Mouse (Mus musculus) cerebellum, postnatal 25 days (tissue): Measurements from ENCODE around the gene Gramd1b.

Source experiments
- DNase-seq, 2 experiments: peaks; one replicate each; pipeline ENCODE4 v3.0.0; 2021; ENCODE audit warnings: mixed read lengths in 2 of 2

The Gramd1b gene

GRCm38 (mm10) chr9:40396171-40396570 lies 135.0 kb downstream of the Gramd1b start:
- no peak for DNase-seq

DNA sequence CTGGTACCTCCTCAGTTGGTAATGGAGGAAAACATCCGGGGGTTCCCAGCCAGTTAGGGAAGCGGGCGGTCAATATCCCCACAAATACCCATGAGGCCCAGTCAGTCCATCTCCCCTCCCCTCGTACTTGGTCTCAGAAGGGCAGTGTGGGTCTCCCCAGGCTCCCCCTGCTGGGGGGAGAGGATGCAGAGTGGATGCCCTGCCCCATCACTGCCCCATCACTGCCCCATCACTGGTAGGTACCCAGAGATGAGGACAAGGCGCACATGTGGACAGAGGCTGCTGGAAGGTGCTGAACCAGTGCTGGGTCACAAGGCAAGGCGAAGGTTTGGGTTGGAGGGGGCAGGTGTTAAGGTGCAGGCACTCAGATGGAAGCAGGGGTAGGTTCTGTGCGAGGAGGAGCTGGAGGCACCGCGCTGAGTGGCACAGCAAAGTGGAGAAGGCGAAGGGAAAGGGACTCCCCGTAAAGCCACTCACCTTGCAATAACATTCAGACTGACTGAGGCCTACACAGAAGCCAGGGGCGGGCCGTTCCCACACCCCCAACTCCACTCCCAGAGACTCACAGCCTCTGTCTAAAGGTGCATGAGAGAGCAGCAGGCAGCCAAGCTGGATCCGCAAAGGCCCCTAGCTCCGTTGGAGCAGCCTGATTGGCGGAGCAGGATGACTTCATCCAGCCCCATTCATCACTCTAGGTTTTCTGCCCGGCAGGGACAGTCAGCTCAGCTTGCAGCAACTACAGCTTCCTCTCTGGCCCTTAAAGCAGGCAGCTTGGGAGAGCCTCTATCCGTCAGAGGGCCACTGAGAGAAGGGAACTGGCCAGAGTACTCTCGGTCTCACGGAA lies 139.1 kb downstream of the Gramd1b start:
- peak; percentile 84 to 85 for DNase-seq

DNA sequence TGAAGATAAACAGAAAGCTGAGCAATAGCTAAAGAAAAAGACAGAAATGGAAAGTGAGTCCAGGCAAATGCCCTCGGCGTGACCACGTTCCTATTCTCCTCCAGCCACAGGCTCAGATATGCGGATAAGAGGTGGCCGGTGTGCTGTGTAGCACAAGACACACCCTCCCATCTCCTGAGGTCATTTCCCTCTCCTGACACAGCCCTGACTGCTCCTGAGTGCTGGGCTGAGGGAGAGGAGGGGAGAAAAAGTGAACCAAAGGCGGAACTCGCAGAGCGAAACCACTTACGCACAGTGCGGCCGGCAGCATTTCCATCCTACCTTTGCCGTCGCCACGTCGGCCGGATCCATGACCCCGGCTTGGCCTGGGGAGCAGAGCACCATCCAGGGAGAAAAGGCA lies 139.8 kb downstream of the Gramd1b start:
- peak in 1 of 2 experiments; percentile 42 for DNase-seq

GRCm38 (mm10) chr9:40390904-40391303 lies 140.3 kb downstream of the Gramd1b start:
- peak; percentile 72 to 78 for DNase-seq

DNA sequence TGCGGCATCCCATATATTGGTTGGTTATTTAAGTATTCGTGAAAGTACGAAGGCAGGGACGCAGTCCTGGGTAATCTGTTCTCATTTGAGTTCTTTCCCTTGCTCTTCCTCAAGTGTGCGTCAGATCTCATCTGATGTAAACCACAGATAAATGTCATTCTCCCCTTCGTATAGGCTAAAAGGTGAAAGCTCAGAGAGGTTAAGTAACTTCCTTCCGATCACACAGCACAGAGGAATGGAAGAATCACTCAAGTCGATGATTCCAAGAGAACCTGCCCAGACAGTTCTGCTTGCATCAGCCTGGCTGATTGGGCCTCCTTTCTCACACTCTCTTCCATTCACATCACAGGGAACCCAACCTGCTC lies 140.8 kb downstream of the Gramd1b start:
- no peak for DNase-seq

DNA sequence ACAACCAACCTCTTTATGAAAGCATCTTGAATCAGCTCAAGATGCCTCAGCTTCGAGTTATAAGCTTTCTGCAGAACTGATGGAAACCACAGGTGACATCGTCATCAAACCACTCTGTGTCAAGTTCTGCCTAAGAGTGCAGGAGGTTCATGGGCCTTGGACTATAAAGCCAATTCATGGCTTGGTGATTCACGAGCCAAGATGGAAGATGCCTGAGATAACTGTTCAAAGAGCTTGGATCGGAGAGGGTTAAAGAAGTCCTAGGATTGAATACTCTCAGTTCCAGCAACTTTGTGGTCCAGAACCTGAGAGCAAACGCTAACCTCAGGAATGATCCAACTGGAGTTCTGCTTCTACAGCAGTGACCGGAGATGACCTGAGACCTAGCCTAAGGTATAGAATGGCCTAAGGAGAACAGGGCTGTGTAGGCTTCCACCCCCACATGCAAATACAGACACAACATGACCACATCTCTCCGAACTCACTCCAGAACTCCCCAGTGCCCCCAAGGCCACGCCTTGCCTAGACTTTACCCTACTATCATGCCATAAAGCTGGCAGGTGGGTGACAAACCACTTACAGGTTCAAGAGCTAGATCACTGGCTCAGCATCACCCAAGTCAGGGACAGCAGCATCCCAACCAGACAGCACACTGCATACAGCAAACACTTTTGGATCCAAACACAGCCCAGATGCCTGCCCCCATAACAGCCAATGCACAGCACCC lies 141.4 kb downstream of the Gramd1b start:
- no peak for DNase-seq

DNA sequence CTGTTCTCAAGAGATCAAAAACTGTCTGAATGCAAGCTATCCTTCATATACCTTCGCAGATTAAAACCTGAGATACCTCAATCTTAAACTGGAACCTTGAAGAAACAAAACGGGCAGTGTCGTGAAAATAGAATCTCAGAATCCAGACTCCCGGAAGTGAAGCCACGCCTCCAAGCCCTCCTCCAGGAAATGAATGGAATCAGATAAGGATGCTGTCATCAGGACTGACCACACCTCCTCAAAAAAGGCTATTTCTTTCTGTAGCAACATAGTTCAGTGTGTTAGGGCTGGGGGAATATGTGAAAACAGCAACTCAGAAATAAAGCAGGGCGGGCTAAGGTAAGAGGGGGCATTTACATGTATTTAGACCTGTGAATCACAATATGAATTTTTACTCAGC lies 142.0 kb downstream of the Gramd1b start:
- DNase-seq, result no peak

DNA sequence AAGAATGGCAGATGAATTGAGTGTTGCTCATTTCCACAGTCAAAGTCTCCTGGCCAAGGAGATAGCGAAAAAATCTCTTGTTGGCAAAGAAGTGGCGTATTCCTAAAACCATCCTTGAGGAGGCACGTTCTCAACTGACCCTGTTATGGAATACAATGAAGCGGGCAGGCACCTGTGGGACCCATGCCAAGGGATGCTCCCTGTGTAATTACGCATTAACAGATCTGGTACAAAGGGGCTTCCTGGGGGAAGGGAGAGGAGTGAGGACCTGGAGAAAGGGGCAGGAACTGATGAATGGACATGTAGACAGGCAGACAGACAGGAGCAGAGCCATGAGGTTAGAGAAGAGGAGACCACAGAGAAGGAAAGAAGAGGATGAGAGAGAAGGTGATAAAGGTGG lies 146.4 kb downstream of the Gramd1b start:
- DNase-seq, result peak in 1 of 2 experiments; percentile 68

DNA sequence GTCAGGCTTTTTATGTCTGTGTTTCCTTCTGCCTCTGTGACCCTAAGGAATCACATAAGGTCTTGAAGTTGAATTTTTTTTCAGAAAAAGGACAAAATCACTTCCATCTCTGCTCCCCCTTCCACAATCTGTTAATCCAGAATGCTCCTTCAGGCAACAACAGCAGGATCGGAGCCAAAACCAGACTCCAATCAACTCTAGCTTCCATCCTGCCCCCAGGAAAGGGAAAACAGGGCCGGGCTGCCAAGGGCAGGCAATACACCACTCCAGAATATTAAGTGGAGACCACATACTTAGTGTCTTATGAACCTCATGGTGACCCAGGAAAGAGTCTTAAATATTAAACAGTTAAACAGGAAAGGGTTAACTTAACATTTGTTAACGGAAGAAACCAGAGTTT lies 148.7 kb downstream of the Gramd1b start:
- DNase-seq, result peak in 1 of 2 experiments; percentile 75

- DNase-seq, result peak; percentile 92 to 95
Measured at GRCm38 (mm10) chr9:40381416-40382411, 149.5 kb downstream of the Gramd1b start.

- peak; percentile 57 to 64 for DNase-seq
Measured at GRCm38 (mm10) chr9:40376711-40377410, 154.3 kb downstream of the Gramd1b start.

- peak; percentile 89 to 90 for DNase-seq
Measured at GRCm38 (mm10) chr9:40376139-40376541, 155.0 kb downstream of the Gramd1b start.

GRCm38 (mm10) chr9:40375518-40375917 lies 155.7 kb downstream of the Gramd1b start:
- DNase-seq, result peak; percentile 43 to 59

- no peak for DNase-seq
Measured at GRCm38 (mm10) chr9:40374992-40375391, 156.2 kb downstream of the Gramd1b start.

GRCm38 (mm10) chr9:40374533-40374971 lies 156.6 kb downstream of the Gramd1b start:
- DNase-seq, result peak; percentile 61 to 63

GRCm38 (mm10) chr9:40374052-40374451 lies 157.1 kb downstream of the Gramd1b start:
- peak; percentile 42 to 53 for DNase-seq

DNA sequence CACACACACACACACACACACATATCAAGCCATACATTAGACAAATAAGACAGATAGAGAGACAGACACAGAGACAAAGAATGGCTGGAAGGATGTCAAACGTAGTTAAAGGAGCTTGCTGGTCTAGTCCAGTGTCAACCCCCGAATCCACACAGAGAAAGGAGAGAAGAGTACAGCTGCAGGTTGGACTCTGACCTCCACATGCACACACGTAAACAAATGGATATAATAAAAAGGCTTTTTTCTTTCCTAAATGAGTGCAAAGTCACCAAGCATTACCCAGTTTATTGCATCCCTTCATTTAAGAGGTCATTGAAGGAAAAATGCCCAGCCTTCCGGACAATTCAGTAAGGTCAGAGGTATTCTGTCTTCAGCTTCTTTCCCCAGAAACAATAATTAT lies 161.0 kb downstream of the Gramd1b start:
- DNase-seq, result no peak

DNA sequence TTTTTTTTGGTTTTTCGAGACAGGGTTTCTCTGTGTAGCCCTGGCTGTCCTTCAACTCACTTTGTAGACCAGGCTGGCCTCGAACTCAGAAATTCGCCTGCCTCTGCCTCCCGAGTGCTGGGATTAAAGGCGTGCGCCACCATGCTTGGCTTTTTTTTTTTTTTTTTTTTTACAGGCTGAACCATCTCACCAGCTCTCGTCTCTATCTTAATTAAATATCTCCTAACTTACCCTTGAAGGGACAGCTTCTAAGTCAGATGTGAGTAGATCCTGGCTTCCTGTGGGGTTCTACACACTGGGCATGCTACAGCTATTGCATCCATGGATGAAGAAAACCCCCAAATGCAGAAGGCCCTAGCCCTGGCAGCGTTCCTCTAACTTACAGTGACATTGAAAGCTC lies 164.4 kb downstream of the Gramd1b start:
- no peak for DNase-seq

- no peak for DNase-seq
Measured at GRCm38 (mm10) chr9:40364312-40364711, 166.9 kb downstream of the Gramd1b start.

GRCm38 (mm10) chr9:40361970-40362369 lies 169.2 kb downstream of the Gramd1b start:
- DNase-seq, result no peak

- DNase-seq, result peak; percentile 59 to 69
Measured at GRCm38 (mm10) chr9:40358408-40358896, 172.7 kb downstream of the Gramd1b start.
